Mouse (Mus musculus): Measurements from ENCODE around the gene Gdf9. TPM values are rescaled to one million over a fixed set of nuclear protein-coding genes. Genes with fewer than 3 reads are reported as not detected.

The Gdf9 gene
- total and polyA plus RNA-seq, 3 experiments, result 0.42 to 0.43 TPM; not detected in 1

GRCm38 (mm10) chr11:53461727-53462126 is 30.9 kb downstream of the Gdf9 start:
- peak; percentile 84 for DNase-seq (ENCODE audit: low read depth, low spot score)
- Histone ChIP-seq H3K79me2 (ENCODE audit: control insufficient read depth, insufficient read depth, low read length, poor library complexity) (no peaks in the 10 kb centered on the region), H3K27me3 (ENCODE audit: control insufficient read depth in 1 of 2, insufficient read depth in 2 of 2, low read length in 2 of 2) (peaks cover under 1 to 6% of the 10 kb centered on the region in 2 experiments), H3K4me1 (ENCODE audit: control insufficient read depth in 1 of 2, insufficient read depth in 2 of 2, low read length in 2 of 2) (peaks cover 6 to 16% of the 10 kb centered on the region in 2 experiments; a peak in 3 of 4 replicates), H3K27ac (ENCODE audit: control insufficient read depth, low read depth, low read length) (no peak overlapping the region), H3K9me3 (replicated peaks; ENCODE audit: insufficient read depth, low read length) (no peaks in the 10 kb centered on the region), H3K4me3 (ENCODE audit: control insufficient read depth in 1 of 2, insufficient read depth in 1 of 2, low read depth in 2 of 2, low read length in 2 of 2) (no peak overlapping the region), H3K36me3 (ENCODE audit: control insufficient read depth in 1 of 2, insufficient read depth in 2 of 2, low read length in 2 of 2) (peaks cover 0 to 8% of the 10 kb centered on the region in 2 experiments; a peak in 1 of 4 replicates), H3K9ac (ENCODE audit: control insufficient read depth, low read depth, low read length, poor library complexity, severe bottlenecking) (no peak overlapping the region)
- TF ChIP-seq POLR2AphosphoS2 (IDR thresholded peaks at IDR 0.05; ENCODE audit: low read length), result no peak
- TF ChIP-seq ETS1 (IDR thresholded peaks at IDR 0.05; ENCODE audit: low read depth, low read length), result no peak
- no peak for TF ChIP-seq CHD1 (IDR thresholded peaks at IDR 0.05; ENCODE audit: low read depth, low read length)
- no peak for TF ChIP-seq KAT2A (conservative IDR thresholded peaks at IDR 0.05; ENCODE audit: low read depth, low read length)
- TF ChIP-seq SIN3A (IDR thresholded peaks at IDR 0.05; ENCODE audit: low read length), result no peak; the same call in 1 of the 2 replicates
- TF ChIP-seq ZKSCAN1 (IDR thresholded peaks at IDR 0.05; ENCODE audit: low read depth, low read length), result no peak
- TF ChIP-seq POLR2AphosphoS5 (IDR thresholded peaks at IDR 0.05; ENCODE audit: borderline replicate concordance, low read depth, low read length), result no peak
- TF ChIP-seq TAL1 (IDR thresholded peaks at IDR 0.05; ENCODE audit: low read length), result peak; percentile 87
- TF ChIP-seq TBP (IDR thresholded peaks at IDR 0.05; ENCODE audit: low read depth, low read length), result no peak
- TF ChIP-seq EP300 (IDR thresholded peaks at IDR 0.05; ENCODE audit: low read depth in 1 of 2, low read length in 2 of 2), result peak; percentile 57 to 68
- no peak for TF ChIP-seq ZMIZ1 (IDR thresholded peaks at IDR 0.05; ENCODE audit: low read depth, low read length)
- no peak for TF ChIP-seq MXI1 (IDR thresholded peaks at IDR 0.05; ENCODE audit: low read depth, low read length)
- no peak for TF ChIP-seq GABPA (IDR thresholded peaks at IDR 0.05; ENCODE audit: low read depth, low read length)
- TF ChIP-seq MYC (IDR thresholded peaks at IDR 0.05; ENCODE audit: low read depth, low read length), result 0 out of 2 replicates have a peak, but pooled peaks have one; percentile 39
- peak; percentile 53 for TF ChIP-seq TCF12 (IDR thresholded peaks at IDR 0.05; ENCODE audit: low read depth, low read length)
- no peak for TF ChIP-seq ZC3H11A (IDR thresholded peaks at IDR 0.05; ENCODE audit: low read depth, low read length)
- no peak for TF ChIP-seq UBTF (IDR thresholded peaks at IDR 0.05; ENCODE audit: borderline replicate concordance, insufficient read depth, low read depth, low read length)
- no peak for TF ChIP-seq MAX (IDR thresholded peaks at IDR 0.05; ENCODE audit: low read length)
- TF ChIP-seq POLR2A (IDR thresholded peaks at IDR 0.05; ENCODE audit: control insufficient read depth in 1 of 2, insufficient read depth in 1 of 2, low read depth in 1 of 2, low read length in 2 of 2, poor library complexity in 1 of 2), result no peak
- TF ChIP-seq SMC3 (IDR thresholded peaks at IDR 0.05; ENCODE audit: low read depth, low read length), result no peak
- TF ChIP-seq MYB (IDR thresholded peaks at IDR 0.05; ENCODE audit: low read depth, low read length), result no peak
- no peak for TF ChIP-seq USF2 (IDR thresholded peaks at IDR 0.05; ENCODE audit: borderline replicate concordance in 1 of 2, insufficient read depth in 1 of 2, low read depth in 1 of 2, low read length in 2 of 2)
- TF ChIP-seq BHLHE40 (IDR thresholded peaks at IDR 0.05; ENCODE audit: borderline replicate concordance, low read depth, low read length), result no peak
- TF ChIP-seq USF1 (IDR thresholded peaks at IDR 0.05; ENCODE audit: low read depth, low read length), result no peak
- TF ChIP-seq MAFK (IDR thresholded peaks at IDR 0.05; ENCODE audit: borderline replicate concordance, low read depth, low read length), result no peak
- TF ChIP-seq RAD21 (IDR thresholded peaks at IDR 0.05; ENCODE audit: low read depth, low read length), result no peak
- TF ChIP-seq CTCF (IDR thresholded peaks at IDR 0.05 in 2 of 3, conservative IDR thresholded peaks at IDR 0.05 in 1 of 3; ENCODE audit: control insufficient read depth in 1 of 3, insufficient read depth in 1 of 3, low read depth in 2 of 3, low read length in 3 of 3, poor library complexity in 1 of 3, severe bottlenecking in 1 of 3), result no peak
- TF ChIP-seq CHD2 (IDR thresholded peaks at IDR 0.05; ENCODE audit: low read length), result no peak
- peak; percentile 55; the same call in 1 of the 2 replicates for TF ChIP-seq GATA1 (IDR thresholded peaks at IDR 0.05; ENCODE audit: low read depth, low read length)
- no peak for TF ChIP-seq ELF1 (IDR thresholded peaks at IDR 0.05; ENCODE audit: low read depth, low read length)
- no peak for TF ChIP-seq NELFE (IDR thresholded peaks at IDR 0.05; ENCODE audit: low read depth, low read length)
- no peak for TF ChIP-seq MAZ (IDR thresholded peaks at IDR 0.05; ENCODE audit: low read depth, low read length)
- no peak for TF ChIP-seq JUND (IDR thresholded peaks at IDR 0.05; ENCODE audit: low read depth, low read length)
- peak; percentile 20; the same call in 1 of the 2 replicates for TF ChIP-seq NRF1 (IDR thresholded peaks at IDR 0.05; ENCODE audit: insufficient read depth, low read depth, low read length, poor library complexity, severe bottlenecking)
- TF ChIP-seq E2F4 (IDR thresholded peaks at IDR 0.05; ENCODE audit: borderline replicate concordance, low read depth, low read length), result no peak
- no peak for TF ChIP-seq HCFC1 (IDR thresholded peaks at IDR 0.05; ENCODE audit: low read depth, low read length)
- no peak for TF ChIP-seq MEF2A (IDR thresholded peaks at IDR 0.05; ENCODE audit: extremely low read depth, insufficient replicate concordance, low read depth, low read length, poor library complexity, severe bottlenecking)
- TF ChIP-seq RCOR1 (IDR thresholded peaks at IDR 0.05; ENCODE audit: low read depth, low read length), result peak; percentile 55

All from MEL (cell line).